8 mouse cellular contexts compared by ENCODE assay signal in the genomic region with DNA sequence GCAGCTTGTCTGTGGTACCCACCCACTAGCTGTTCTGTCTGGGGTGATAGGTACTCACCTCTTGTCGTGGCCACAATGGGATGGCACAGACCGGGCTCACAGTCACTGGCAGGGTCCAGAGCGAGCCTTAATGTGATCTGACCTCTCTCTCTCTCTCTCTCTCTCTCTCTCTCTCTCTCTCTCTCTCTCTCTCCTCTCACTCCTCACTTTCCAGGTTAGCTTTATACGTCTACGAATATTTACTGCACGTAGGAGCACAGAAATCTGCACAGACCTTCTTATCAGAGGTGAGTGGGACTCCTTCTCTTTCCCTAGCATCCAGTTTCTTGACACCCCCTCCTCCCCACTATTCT. TPM values are rescaled to one million over a fixed set of nuclear protein-coding genes. Genes with fewer than 3 reads are reported as not detected.
DNase-seq lines count a peak whose midpoint lies in the region; ATAC-seq and TF ChIP-seq lines count a peak whose summit lies in the region.

No protein-coding gene starts in this region.

- peaks cover 42% of the 10 kb centered on the region for H3K4me1 ChIP-seq in heart, postnatal 0 days (ENCODE audit: control insufficient read depth, insufficient read depth)
- H3K4me1 ChIP-seq in bone marrow, adult 2 months (ENCODE audit: control insufficient read depth, insufficient read depth, low read length) = peaks cover 4% of the 10 kb centered on the region; the same call in 1 of the 2 replicates
- peaks cover 29% of the 10 kb centered on the region for H3K4me1 ChIP-seq in hindbrain, embryonic 11.5 days (replicated peaks; ENCODE audit: control insufficient read depth, insufficient read depth, low read length)
- peaks cover 73% of the 10 kb centered on the region for H3K4me1 ChIP-seq in midbrain, embryonic 10.5 days

- no peak overlapping the region for H3K27ac ChIP-seq in heart, postnatal 0 days (ENCODE audit: low read depth)
- peak overlapping the region; percentile 86 for H3K27ac ChIP-seq in bone marrow, adult 2 months (ENCODE audit: control insufficient read depth, insufficient read depth, low read depth, low read length, poor library complexity)
- H3K27ac ChIP-seq in hindbrain, embryonic 11.5 days (ENCODE audit: low read depth, low read length) = peak overlapping the region; percentile 99
- peak overlapping the region; percentile 99 for H3K27ac ChIP-seq in midbrain, embryonic 10.5 days (replicated peaks)

- peak overlapping the region; percentile 72 for H3K9ac ChIP-seq in heart, postnatal 0 days (replicated peaks; ENCODE audit: low read depth, low read length)
- H3K9ac ChIP-seq in hindbrain, embryonic 11.5 days (ENCODE audit: low read depth, low read length) = peak overlapping the region; percentile 100

- H3K36me3 ChIP-seq in heart, postnatal 0 days (replicated peaks; ENCODE audit: control insufficient read depth, insufficient read depth, low read length) = peaks cover 33% of the 10 kb centered on the region
- H3K36me3 ChIP-seq in hindbrain, embryonic 11.5 days (ENCODE audit: control insufficient read depth, insufficient read depth, low read length) = peaks cover 10% of the 10 kb centered on the region
- peaks cover 48% of the 10 kb centered on the region for H3K36me3 ChIP-seq in midbrain, embryonic 10.5 days

- no peaks in the 10 kb centered on the region for H3K27me3 ChIP-seq in heart, postnatal 0 days (ENCODE audit: control insufficient read depth, insufficient read depth, low read length)
- no peaks in the 10 kb centered on the region for H3K27me3 ChIP-seq in hindbrain, embryonic 11.5 days (ENCODE audit: control insufficient read depth, insufficient read depth, low read length)
- H3K27me3 ChIP-seq in midbrain, embryonic 10.5 days (ENCODE audit: low read depth, poor library complexity, severe bottlenecking) = no peaks in the 10 kb centered on the region

- WGBS in heart, postnatal 0 days = 11% methylated on average over 6 of the region's 6 CpGs
- 32% methylated on average over 6 of the region's 6 CpGs for WGBS in bone marrow, adult 2 months
- 2% methylated on average over 6 of the region's 6 CpGs for WGBS in hindbrain, embryonic 11.5 days
- 4% methylated on average over 6 of the region's 6 CpGs for WGBS in midbrain, embryonic 10.5 days

- no peak for TF ChIP-seq CTCF in heart, postnatal 0 days (IDR thresholded peaks at IDR 0.05; ENCODE audit: low read depth)
- no peak for TF ChIP-seq CTCF in bone marrow, adult 2 months (IDR thresholded peaks at IDR 0.05; ENCODE audit: control insufficient read depth, insufficient read depth, low read length)

- no peak for TF ChIP-seq EP300 in heart, postnatal 0 days (IDR thresholded peaks at IDR 0.05; ENCODE audit: low read depth)

- ATAC-seq in heart, postnatal 0 days (ENCODE audit: insufficient read depth, low read depth) = no peak
- no peak for ATAC-seq in hindbrain, embryonic 11.5 days (ENCODE audit: low FRiP score)

- peak overlapping the region; percentile 87 for H3K4me3 ChIP-seq in heart, postnatal 0 days (ENCODE audit: low read depth, low read length)
- H3K4me3 ChIP-seq in bone marrow, adult 2 months (replicated peaks; ENCODE audit: control insufficient read depth, low read depth, low read length) = peak overlapping the region; percentile 72
- peak overlapping the region; percentile 100 for H3K4me3 ChIP-seq in hindbrain, embryonic 11.5 days (ENCODE audit: low read depth, low read length)
- H3K4me3 ChIP-seq in midbrain, embryonic 10.5 days = peak overlapping the region; percentile 90

- no peaks in the 10 kb centered on the region for H3K9me3 ChIP-seq in heart, postnatal 0 days (replicated peaks; ENCODE audit: control insufficient read depth, low read length)
- no peaks in the 10 kb centered on the region for H3K9me3 ChIP-seq in hindbrain, embryonic 11.5 days (ENCODE audit: control insufficient read depth, low read length)
- H3K9me3 ChIP-seq in midbrain, embryonic 10.5 days (replicated peaks) = no peaks in the 10 kb centered on the region

- TF ChIP-seq POLR2A in bone marrow, adult 2 months (IDR thresholded peaks at IDR 0.05; ENCODE audit: borderline replicate concordance, control insufficient read depth, low read depth, low read length) = no peak

- peak overlapping the region; percentile 97 for H3K4me2 ChIP-seq in heart, postnatal 0 days (ENCODE audit: low read depth, low read length)
- peak overlapping the region; percentile 80 for H3K4me2 ChIP-seq in hindbrain, embryonic 11.5 days (replicated peaks; ENCODE audit: low read depth, low read length)

- no peak for DNase-seq in heart, postnatal 0 days (ENCODE audit: low spot score)
- no peak for DNase-seq in heart, adult 18-20 months
- DNase-seq in hindbrain, embryonic 11.5 days (ENCODE audit: low spot score) = no peak
- DNase-seq in midbrain, embryonic 10.5 days (ENCODE audit: low spot score) = no peak
- DNase-seq in embryo, embryonic 10 days (ENCODE audit: low spot score) = no peak
- DNase-seq in layer of hippocampus, postnatal 14 days (ENCODE audit: low spot score in 2 of 2) = no peak
- no peak for DNase-seq in left cerebral cortex, adult 9 months (ENCODE audit: low spot score in 2 of 2)

RNA-seq across cellular contexts. Expression of gene Ssbp3, which starts 2.2 kb away (rescaled TPM):
- 35.6 and 41.1 TPM in 2 replicates for total RNA-seq in heart, postnatal 0 days (2014; rRNA removed; ENCODE audit: low replicate concordance)
- 25.9 and 29.0 TPM in 2 replicates for polyA plus RNA-seq in heart, postnatal 0 days (2015; fragmentation: Nextera tagmentation; extraction: Ambion mirVana)
- 10 to 100 TPM; 27.5 to 37.9 TPM for total RNA-seq in heart, adult 18-20 months (2021)
- polyA plus RNA-seq in bone marrow, adult 2 months (2011; ENCODE audit: insufficient read depth, insufficient read length, low replicate concordance, missing spikeins) = 84.3 and 112 TPM in 2 replicates
- polyA plus RNA-seq in hindbrain, embryonic 11.5 days (2014; fragmentation: Nextera tagmentation; extraction: Ambion mirVana) = 141 and 159 TPM in 2 replicates
- 119 and 136 TPM in 2 replicates for polyA plus RNA-seq in midbrain, embryonic 10.5 days (2016; fragmentation: Nextera tagmentation; extraction: Ambion mirVana)
- total RNA-seq in layer of hippocampus, postnatal 14 days (2021) = 100 to 1,000 TPM; 106 to 119 TPM
